Mouse (Mus musculus) heart, adult 2 months (tissue): Measurements from ENCODE around the gene Ushbp1. TPM values are rescaled to one million over a fixed set of nuclear protein-coding genes. Genes with fewer than 3 reads are reported as not detected.

Experiments used
- DNase-seq, 2 experiments: peaks; one replicate each; pipeline ENCODE4 v3.0.0; 2021
- H3K27ac ChIP-seq: fragments of 200-600 bp; 2 replicates; pipeline ENCODE4 v1.8.1; 2022
- H3K27me3 ChIP-seq: fragments of 200-500 bp; 2 replicates; pipeline ENCODE4 v1.6.1; 2012; ENCODE audit warnings: mild to moderate bottlenecking, low read length, inconsistent platforms, mixed read lengths; ENCODE audit not compliant: control insufficient read depth, insufficient read depth
- H3K36me3 ChIP-seq: fragments of 200-500 bp; 2 replicates; pipeline ENCODE4 v1.6.1; 2012; ENCODE audit warnings: low read length, inconsistent platforms; ENCODE audit not compliant: control insufficient read depth, insufficient read depth
- H3K4me1 ChIP-seq: fragments of 200-500 bp; 2 replicates; pipeline ENCODE4 v1.6.1; 2011; ENCODE audit warnings: low read length; ENCODE audit not compliant: control insufficient read depth, insufficient read depth
- H3K4me3 ChIP-seq: fragments of 200-600 bp; 2 replicates; pipeline ENCODE4 v1.8.1; 2022
- H3K79me2 ChIP-seq: fragments of 200-500 bp; replicated peaks from 2 replicates; pipeline ENCODE4 v1.6.1; 2012; ENCODE audit warnings: mild to moderate bottlenecking, inconsistent platforms, low read length, moderate library complexity, mixed read lengths; ENCODE audit not compliant: control insufficient read depth, insufficient read depth
- H3K9ac ChIP-seq: fragments of 200-500 bp; 2 replicates; pipeline ENCODE4 v1.6.1; 2012; ENCODE audit warnings: low read depth, mild to moderate bottlenecking, control low read depth, inconsistent platforms, low read length, mixed read lengths
- CTCF ChIP-seq: fragments of 200-600 bp; IDR thresholded peaks from 2 replicates; pipeline ENCODE4 v1.8.1; 2022; ENCODE audit warnings: antibody characterized with exemption, mild to moderate bottlenecking, moderate library complexity
- EP300 ChIP-seq: fragments of 200-500 bp; IDR thresholded peaks from 2 replicates; pipeline ENCODE4 v1.6.1; 2011; ENCODE audit warnings: low read depth, low read length, control low read depth; ENCODE audit not compliant: insufficient read depth
- POLR2A ChIP-seq: fragments of 200-500 bp; IDR thresholded peaks from 2 replicates; pipeline ENCODE4 v1.6.1; 2011; ENCODE audit warnings: mild to moderate bottlenecking, low read depth, low read length, control low read depth; ENCODE audit not compliant: insufficient read depth
- WGBS: fragments of 180-500 bp; shearing (Covaris S2); methylation state at CpG from one replicate; pipeline ENCODE4 v1.1.7; 2018; 5-methylcytosine and 5-hydroxymethylcytosine counted together
- intact Hi-C: fragments of 180-260 bp; cut with DNase I; formaldehyde crosslinking; loops from one replicate; pipeline ENCODE4 v1.15.1; 2025
- polyA plus RNA-seq: library from polyadenylated mRNA; depleted of rRNA; stranded (reverse); fragments of >200 nt; gene quantifications from 2 replicates; pipeline ENCODE4 v1.2.3, GENCODE M21; 2012
- total RNA-seq, 2 experiments: library from RNA; stranded (reverse); gene quantifications; 2 replicates each; pipeline ENCODE4 v1.2.3; 2021

The Ushbp1 gene
- total and polyA plus RNA-seq, 3 experiments: 22.9 to 71.7 (median 23.9) TPM

GRCm38 (mm10) chr8:71376423-71377030 lies 19.1 kb downstream of the Ushbp1 start:
- Histone ChIP-seq H3K4me1 (peaks cover 2% of the 10 kb centered on the region), H3K27me3 (no peaks in the 10 kb centered on the region), H3K79me2 (peaks cover 4% of the 10 kb centered on the region; the same call in 1 of the 2 replicates), H3K4me3 (no peak overlapping the region), H3K36me3 (no peaks in the 10 kb centered on the region), H3K9ac (no peak overlapping the region), H3K27ac (no peak overlapping the region)
- TF ChIP-seq POLR2A: no peak
- no peak for TF ChIP-seq CTCF
- no peak for TF ChIP-seq EP300
- no peak for DNase-seq
- WGBS: 72% methylated on average over 8 of the region's 8 CpGs
- intact Hi-C loops: no loop called here

GRCm38 (mm10) chr8:71375581-71376422 lies 19.8 kb downstream of the Ushbp1 start:
- TF ChIP-seq CTCF (peak; percentile 33), EP300 (no peak)
- DNase-seq: peak; percentile 54 to 72
- Histone ChIP-seq H3K27me3 (no peaks in the 10 kb centered on the region), H3K9ac (no peak overlapping the region), H3K4me1 (peaks cover 2% of the 10 kb centered on the region), H3K79me2 (peaks cover 1% of the 10 kb centered on the region; the same call in 1 of the 2 replicates), H3K27ac (no peak overlapping the region), H3K4me3 (no peak overlapping the region), H3K36me3 (no peaks in the 10 kb centered on the region)
- intact Hi-C loops: no loop called here
- WGBS: 48% methylated on average over 74 of the region's 74 CpGs

- Histone ChIP-seq H3K79me2 (no peaks in the 10 kb centered on the region), H3K4me3 (no peak overlapping the region), H3K4me1 (peaks cover 3% of the 10 kb centered on the region), H3K27me3 (no peaks in the 10 kb centered on the region), H3K27ac (no peak overlapping the region), H3K9ac (no peak overlapping the region), H3K36me3 (no peaks in the 10 kb centered on the region)
- intact Hi-C loops: no loop called here
- TF ChIP-seq CTCF: no peak
- no peak for TF ChIP-seq EP300
- 0 out of 2 replicates have a peak, but pooled peaks have one; percentile 1 for TF ChIP-seq POLR2A
- no peak for DNase-seq
- WGBS: 74% methylated on average over 17 of the region's 17 CpGs
These were observed 20.9 kb downstream of the Ushbp1 start for GRCm38 (mm10) chr8:71374616-71375206.

GRCm38 (mm10) chr8:71373000-71373399 lies 22.6 kb downstream of the Ushbp1 start:
- no peak for DNase-seq
- Histone ChIP-seq H3K36me3 (no peaks in the 10 kb centered on the region), H3K79me2 (no peaks in the 10 kb centered on the region), H3K4me3 (no peak overlapping the region), H3K4me1 (peaks cover 5% of the 10 kb centered on the region), H3K27me3 (no peaks in the 10 kb centered on the region), H3K27ac (no peak overlapping the region), H3K9ac (no peak overlapping the region)
- 94% methylated on average over 3 of the region's 3 CpGs for WGBS
- TF ChIP-seq EP300: no peak
- no peak for TF ChIP-seq CTCF
- no peak for TF ChIP-seq POLR2A
- intact Hi-C loops: no loop called here

GRCm38 (mm10) chr8:71372427-71372826 lies 23.2 kb downstream of the Ushbp1 start:
- 87% methylated on average over 12 of the region's 12 CpGs for WGBS
- peaks cover 7% of the 10 kb centered on the region for H3K4me1 ChIP-seq
- no peaks in the 10 kb centered on the region for H3K27me3 ChIP-seq

More at GRCm38 (mm10) chr8:71372427-71372826, 23.2 kb downstream of the Ushbp1 start:
- TF ChIP-seq CTCF (no peak), POLR2A (no peak), EP300 (no peak)
- H3K36me3 ChIP-seq: no peaks in the 10 kb centered on the region
- no peak for DNase-seq
- H3K79me2 ChIP-seq: no peaks in the 10 kb centered on the region
- intact Hi-C loops: no loop called here
- H3K4me3 ChIP-seq: no peak overlapping the region
- H3K27ac ChIP-seq: no peak overlapping the region
- H3K9ac ChIP-seq: no peak overlapping the region
